Mouse (Mus musculus) heart, adult 9 months (tissue): ENCODE results near the gene Cd3g.
"Not testable (repeated sequence)": the region's sequence is repeated elsewhere in the genome, so short reads cannot be mapped to it uniquely, and the experiment has no call there.

Experiments
- DNase-seq, 2 experiments: peaks; one replicate each; pipeline ENCODE4 v3.0.0; 2022; ENCODE audit warnings: low spot score in 2 of 2

Gene Cd3g

DNA sequence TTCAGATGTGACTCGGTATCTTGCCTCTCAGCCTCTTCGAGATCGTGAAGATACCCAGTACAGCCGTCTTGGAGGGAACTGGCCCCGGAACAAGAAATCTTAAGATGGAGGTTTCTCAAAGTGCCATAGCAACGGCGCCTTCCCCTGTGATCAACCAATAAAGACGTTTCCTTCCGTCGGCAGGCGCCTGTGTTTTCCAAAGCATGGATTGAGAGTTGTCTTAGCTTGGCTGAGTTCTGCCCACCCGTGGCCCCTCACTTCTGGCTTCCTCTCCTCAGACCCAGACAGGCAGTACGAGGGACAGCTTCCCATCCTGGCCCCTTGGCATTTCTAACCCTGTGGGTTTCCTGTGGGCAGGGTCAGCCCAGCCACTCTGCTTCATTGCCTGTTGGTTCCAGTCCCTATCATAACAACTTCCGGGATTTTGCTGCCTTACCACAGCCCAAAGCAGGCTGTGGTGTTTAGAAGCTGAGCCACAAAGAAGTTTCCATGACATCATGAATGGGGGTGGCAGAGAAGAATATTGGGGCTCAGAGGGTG lies 6.1 kb upstream of the Cd3g start:
- peak; percentile 18 to 52 for DNase-seq

DNA sequence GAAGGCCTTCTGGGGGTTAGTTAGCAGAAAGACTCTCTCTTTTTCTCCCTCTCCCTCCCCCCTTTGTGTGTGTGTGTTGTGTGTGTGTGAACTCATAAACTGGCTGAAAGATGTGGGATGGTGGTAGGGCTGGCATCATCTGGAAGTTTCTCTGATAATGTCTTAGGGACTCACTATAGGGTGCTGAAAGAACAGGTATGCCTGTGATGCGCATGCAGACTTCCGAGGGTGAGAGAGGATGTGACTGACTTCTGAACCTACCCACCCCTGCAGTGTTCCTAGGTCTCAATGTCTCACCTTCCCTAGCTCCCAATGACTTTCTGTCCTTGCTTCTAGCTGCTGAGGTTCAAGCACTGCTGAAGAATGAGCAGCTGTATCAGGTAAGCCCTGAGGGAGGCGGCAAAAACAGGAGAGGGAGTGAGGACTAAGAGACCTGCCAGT lies 5.5 kb upstream of the Cd3g start:
- DNase-seq: no peak

DNA sequence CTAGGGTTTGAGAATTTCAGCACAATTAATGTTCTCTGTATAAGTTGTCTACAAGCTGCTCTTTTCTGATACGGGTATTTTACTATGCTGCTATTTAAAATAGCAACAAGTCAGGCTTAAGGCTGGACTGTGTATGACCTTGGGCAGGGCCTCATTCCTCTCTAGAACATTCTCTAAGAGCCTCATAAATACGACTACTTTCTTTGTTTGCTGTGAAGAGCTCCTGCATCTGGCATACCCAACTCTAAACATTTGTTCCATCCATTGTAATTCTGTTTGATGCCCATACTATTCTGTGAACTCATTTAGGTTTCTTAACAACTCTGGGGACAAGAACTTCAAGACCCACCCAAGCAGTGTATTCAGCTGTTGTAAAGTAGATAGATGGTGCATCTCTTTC lies 2.8 kb upstream of the Cd3g start:
- no peak for DNase-seq

DNA sequence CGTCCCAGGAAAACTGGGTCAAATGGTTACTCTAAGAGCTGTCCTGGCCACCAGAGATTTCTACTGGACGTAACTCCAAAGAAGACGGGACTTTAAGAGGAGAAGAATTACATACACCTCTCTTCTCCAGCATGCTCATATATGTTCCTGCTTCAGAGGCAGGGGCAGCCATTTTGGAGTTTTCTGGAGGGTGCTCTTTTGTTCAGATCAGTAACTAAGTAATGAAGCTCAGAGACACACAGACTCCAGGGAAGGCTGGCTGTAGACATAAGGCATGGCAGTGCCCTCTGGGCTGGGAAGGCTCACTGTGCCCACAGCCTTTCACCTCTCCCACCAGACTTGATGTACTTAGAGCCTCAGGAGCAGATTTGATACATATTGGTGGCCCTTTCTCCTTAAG lies 2.3 kb upstream of the Cd3g start:
- DNase-seq: no peak

DNA sequence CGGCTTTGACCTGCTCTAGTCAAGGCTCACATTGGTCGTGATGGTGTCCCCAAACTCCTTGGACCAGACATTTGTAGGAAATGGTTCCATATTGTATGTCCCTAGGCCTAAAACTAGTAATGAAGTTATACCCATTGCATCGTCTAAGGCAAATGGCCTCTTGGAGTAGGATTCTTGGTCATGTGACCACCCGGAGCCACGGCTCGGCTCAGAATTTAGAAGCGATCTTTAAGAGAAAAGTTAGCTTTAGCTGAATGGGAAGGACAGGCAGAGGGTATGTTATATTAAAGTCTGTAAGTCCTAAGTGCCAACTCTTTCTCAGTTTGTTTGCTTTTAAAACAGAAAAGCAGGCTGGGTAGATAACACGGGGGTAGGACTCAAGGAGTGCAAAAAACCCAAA lies 1.9 kb upstream of the Cd3g start:
- no peak for DNase-seq

DNA sequence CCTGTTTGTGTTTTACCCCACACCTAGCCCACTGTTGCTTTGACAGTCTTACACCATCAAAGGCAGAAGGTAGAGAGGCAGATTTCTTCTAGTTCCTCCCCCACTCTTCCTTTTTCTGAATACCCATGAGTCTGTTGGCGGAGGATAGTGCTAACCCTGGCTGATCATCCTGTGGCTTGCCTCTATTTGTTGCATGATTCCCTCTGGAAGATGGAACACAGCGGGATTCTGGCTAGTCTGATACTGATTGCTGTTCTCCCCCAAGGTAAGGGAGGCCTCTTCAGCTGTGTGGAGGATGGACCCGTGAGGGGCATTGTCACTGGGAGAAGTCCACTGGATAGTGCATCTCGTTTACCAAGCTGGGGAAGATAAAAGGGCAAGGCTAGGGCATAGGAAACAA lies 1.4 kb upstream of the Cd3g start, which contains the start of gene Cd3d:
Cd3d (plus strand) TSS at position 111 of the 400 bp plus-strand sequence.
- DNase-seq: no peak

DNA sequence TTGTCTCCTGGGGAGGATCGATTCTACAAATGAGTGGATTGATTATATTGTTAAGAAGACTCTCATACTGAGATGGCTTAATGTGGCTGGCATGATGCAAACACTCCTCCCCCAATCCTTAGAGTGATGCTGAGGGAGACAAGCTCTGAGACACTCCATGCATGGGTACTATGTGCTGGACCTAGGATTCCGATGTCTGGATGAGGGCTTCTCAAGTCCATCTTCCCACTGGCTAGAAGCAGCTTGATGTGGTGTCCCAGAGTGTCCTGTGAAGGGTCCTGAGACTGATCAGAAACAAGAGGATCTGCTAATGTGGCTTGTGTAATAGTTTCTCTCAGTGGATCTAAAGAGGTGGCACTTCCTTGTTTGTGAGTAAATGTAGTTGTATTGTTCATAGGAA lies 873 bp upstream of the Cd3g start:
- no peak for DNase-seq

DNA sequence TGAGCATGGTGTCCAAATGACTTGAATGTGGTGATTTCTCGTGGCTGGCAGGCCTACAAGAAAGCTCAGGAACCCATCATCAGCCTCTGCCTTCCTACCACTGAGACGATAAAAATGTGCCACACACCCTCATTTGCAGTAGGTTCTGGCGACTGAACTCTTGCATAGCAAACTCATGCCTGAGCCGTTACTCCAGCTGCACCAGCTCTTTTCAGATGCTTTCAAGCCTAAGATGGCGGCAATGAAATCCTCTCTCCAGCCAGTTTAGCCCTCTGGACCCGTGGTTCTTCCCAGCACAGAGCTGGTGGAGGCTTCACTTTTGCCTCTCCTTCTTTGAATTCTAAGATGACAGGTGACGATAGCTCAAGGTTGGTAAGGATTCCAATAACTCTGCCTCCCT lies 425 bp downstream of the Cd3g start:
- DNase-seq: no peak

DNA sequence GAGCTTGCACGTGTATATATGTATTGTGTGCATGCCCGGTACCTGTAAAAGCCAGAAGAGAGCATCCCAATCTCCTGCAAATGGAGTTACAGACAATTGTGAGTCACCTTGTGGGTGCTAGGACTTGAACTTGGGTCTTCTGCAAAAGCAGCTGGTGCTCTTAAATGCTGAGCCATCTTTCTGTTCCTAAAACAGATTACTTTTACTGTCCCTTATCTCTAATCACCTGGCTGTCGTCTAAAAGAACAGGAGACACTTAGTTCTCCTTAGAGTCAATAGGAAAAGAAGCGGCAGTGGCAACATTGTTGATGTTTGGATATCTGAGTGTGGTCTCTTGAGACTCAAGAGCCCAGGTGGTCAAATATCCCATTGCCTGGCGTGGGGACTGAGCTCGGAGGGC lies 2.4 kb downstream of the Cd3g start:
- DNase-seq: no peak

DNA sequence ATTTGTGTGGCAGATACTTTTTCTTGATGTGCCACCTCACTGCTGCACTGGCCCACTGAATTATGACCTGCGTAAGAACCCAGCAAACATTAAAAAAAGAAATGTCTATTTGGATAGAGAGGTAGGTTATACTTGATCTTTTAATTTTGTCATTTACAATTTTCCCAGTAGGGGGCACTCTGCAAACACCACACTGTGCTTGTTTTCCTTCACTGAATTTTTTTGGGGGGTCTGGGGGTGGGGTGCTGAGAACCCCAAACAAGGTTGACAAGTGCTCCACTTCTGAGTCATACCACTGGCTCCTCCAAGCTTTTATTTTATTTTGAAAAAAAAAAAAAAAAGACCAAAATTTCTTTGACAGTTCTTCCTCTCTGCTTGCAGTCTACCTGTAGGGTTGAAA lies 10.8 kb downstream of the Cd3g start:
- DNase-seq: no peak

DNA sequence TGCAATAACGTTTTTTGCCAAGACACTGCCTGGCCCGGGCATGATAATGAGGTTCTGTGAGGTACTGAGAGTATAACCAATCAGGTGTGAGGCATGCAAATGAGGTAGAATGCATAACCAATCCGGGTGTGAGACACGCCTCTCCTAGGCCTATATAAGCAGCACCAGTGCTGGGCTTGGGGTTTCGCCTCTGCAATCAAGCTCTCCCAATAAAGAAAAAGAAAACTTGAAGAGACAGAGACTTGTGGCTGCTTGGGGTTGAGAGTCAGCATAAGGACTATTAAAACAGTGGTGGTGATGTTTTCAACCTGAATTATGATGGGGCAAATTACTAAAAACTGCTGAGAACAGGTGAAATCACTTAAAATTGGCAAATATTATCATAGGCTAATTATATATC lies 12.5 kb downstream of the Cd3g start:
- DNase-seq: not testable (repeated sequence)

DNA sequence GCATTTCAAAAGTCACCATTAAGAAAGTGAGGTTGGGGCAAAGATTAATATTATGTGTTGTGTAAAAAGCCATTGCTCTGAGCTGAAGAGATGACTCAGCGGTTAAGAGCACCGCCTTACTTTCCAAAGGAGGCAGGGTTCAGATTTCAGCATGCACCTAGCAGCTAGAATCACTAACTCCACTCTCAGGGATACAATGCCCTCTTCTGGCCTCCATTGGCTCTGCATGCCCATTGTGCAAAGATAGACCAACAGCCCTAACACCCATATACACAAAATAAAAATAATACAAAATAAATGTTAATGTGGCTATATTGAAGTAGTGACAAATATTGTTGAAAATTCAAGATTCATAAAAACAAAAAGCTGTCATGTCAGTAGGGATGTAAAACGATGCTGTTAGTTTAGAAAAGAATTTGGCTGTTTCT lies 13.4 kb downstream of the Cd3g start:
- peak; percentile 64 to 84 for DNase-seq

DNA sequence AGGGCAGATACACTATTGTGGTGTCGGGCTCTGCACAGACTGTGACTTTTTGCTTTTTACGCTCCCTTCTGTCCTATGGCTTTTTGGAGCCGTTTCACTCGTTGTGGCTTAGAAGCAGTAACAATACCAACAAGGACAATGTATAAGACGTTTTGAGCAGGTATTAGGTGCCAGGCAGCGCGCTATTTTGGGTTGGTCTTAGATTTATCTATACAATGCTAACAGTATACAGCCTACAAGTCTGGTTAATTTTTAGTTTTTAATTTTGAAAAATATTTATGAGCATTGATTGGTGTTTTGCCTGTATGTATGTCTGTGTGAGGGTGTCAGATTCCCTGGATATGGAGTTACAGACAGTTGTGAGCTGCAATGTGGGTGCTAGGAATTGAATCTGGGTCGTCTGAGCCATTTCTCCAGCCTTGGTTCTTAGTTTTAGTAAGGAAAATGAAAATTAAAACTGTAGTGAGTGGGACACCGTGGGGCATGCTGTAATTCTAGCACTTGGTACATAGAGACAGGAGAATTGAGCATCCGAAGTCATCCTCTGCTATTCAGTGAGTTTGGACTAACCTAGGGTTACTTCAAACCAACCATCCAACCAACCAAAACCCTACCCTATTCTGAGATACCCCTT lies 14.3 kb downstream of the Cd3g start:
- DNase-seq: no peak

DNA sequence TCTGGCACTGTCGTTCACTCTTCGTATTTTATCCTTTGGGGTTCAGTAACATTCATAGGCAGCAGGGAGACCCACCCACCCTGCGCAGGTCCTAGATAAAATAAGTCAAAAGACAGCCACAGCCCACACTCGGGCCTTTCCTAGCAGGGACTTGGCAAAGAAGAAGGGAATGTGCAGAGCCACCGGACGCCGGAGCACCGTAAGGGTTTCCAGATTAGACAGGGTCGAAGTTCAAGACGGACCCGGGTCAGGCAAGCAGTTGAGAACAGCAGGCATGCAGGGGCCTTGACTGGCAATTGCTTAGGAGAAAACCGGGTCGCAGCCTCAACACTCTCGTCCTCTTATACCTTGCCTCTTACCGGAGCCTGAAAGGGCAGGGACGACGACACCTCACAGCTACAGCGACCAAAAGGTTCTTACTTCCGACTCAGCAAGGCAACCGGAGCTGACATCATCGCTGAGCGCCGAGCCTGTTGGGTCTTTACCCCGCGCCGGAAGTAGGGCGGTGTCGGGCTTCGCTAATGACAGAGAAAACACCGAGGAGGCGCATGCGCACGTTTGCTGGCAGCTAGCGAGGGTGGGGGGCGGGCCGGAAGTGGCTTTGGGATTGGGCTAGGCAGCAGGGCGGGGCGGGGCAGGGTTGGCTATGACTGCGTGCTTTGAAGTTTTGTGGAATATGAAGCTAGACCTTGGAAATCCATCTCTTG lies 15.0 kb downstream of the Cd3g start, which contains the start of gene Ube4a:
Ube4a (minus strand) TSS at position 475 of the 707 bp plus-strand sequence.
- peak; percentile 95 to 98 for DNase-seq

DNA sequence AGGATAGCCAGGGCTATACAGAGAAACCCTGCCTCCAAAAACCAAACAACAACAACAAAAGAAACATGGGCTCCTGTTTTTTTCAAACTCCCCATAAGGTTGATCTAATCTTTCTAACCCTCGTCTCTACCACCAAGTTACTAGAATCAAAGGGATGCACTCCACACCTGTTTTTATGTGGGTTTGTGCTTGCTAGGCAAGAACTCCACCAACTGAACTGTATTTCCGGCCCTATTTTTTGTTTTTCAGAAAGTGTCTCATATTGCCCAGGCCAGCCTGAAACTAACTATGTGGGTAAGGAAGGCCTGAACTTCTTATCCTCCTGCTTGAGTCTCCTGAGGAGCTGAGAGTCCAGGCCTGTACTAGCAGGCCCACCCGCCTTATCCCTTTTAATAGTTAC lies 25.8 kb downstream of the Cd3g start:
- no peak for DNase-seq

DNA sequence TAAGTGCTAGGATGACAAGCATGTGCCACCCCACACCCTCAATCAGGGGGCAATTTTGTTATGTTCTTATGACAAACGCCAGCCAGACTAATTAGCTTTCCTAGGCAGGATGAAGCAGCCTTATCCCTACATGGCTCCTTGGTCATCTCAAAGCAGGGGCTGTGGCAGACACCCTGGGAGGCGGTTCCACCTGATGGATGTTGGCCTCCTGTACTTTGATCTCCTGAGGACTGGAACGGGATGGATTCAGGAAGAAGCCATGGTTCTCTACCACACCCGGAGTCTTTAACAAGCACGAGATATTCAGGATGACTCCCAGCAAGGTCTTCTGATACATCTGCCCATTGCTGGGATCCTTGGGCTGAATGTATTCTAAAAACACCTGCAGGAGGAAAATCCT lies 32.4 kb downstream of the Cd3g start:
- no peak for DNase-seq

DNA sequence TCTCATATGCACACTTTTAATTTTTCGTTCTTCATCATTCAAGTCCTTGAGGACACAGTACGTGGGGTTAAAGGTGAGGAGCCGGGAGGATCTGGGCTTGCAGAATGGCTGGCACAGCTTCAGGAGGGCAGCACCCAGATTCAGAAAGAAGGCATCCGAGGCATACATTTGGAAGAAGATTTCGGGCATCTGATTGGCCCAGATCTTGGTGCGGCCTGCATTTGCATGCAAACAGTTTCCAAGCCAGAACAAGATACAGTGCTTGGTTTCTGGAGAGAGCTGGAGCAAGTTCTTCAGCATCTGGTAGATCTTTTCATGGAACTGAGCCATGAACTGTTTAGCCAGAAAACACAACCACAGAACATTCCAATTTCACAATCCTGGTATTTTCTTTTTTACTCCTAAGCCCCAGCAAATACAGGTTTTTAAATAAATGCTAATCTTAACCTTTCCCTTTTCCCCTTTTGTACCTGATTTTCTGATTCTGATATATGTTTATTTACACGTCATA lies 34.0 kb downstream of the Cd3g start:
- DNase-seq: peak; percentile 20 to 21

DNA sequence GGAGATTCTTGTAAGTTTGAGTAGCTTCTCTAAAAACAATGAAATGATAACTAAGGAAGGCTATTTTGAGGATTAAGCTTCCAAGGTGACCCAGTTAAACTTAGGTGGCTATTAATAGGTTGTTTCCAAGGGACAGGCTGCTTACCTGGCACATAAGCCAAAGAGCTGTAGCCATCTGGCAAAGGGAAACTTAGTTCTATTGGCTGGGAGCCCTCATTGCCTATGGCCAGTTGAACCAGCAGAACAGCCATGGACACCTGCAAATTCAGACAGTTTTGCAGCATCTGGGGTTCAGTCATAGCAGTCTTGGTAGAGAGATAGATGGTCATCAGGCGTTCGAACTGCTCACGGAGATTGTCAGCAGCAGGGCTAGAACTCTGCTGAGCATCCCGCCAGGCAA lies 37.8 kb downstream of the Cd3g start:
- DNase-seq: peak; percentile 57 to 60

DNA sequence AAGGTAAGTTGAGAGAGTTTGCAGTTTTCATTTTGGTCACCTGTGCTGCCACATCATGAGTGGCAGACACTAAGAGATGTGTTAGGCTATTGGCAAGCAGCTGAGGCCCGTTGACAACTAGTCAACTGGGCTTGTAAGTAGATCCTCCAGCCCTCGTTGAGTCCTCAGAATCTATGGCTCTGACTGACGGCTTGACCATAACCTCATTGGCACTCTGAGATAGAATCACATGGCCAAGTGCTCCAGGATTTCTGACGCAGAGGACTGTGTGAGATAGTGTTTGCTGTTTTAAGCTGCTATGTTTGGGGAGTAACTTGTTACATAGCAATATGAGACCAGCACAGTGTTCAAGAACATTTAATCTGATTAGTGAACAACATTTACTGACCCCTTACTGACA lies 38.5 kb downstream of the Cd3g start:
- peak; percentile 39 to 52 for DNase-seq

DNA sequence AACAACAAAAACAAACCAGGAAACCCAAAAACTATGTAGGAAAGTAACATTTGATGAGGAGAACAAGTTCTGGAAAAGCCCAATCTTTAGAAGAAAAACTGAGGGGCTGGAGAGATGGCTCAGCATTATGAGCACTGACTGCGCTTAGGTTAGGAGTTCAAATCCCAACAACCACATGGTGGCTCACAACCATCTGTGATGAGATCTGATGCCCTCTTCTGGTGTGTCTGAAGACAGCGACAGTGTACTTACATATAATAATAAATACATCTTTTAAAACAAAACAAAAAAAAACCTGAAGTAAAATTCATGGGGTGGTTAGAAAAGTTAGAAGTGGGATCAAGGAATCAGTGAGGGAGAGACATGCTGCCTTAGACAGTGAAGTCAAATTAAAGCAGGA lies 58.7 kb downstream of the Cd3g start:
- DNase-seq: no peak

DNA sequence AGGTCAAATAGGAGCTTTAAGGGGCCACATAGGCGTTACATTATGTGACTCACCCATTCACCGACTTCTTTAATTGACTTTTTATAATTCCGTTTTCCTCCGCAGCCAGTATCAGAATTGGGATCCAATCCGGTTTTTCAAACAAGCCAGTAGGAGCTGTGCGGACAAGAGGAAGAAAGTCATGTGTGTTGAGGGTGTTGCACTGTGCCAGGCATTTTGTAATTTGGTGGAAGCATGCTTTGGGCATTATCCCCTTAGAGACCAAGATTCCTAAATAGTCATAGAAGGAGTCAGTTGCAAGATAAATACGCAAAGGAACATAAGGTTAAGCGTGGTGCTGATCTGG lies 59.1 kb downstream of the Cd3g start:
- peak in 1 of 2 experiments; percentile 76 for DNase-seq

DNA sequence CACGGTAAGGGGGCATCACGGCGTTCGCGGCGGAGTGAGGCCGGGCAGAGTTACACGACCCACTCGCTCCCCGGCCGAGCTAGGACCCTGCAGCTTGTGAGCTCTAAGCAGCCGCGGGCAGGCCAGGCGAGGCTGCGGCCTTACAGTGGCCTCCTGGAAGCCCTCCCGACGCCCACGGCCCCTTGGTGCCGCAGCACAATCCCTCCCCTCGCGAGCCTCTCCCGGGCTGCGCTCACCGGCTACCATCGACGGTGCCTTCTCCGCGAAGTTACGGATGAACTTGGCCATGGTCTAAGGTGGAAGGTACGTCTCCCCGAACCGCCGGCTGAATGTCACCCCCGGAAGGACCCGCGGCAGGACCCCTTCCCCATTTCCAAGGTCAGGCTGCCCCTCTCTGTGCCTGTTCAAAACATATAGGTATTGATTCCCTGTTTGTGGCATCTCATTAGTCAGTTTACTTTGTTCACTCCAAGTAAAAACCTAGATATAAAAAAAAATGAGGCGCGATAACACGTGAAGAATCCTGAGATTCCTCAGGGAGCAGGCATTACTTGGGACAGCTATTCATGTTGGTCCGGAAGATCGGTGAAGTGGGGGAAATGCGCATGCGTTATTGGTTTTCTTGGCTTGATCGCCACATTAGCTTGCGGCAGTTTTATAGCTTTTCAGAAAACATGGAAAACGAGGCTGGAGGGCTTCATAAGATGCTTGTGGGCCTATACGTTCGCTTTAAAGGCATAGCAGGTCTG lies 59.7 kb downstream of the Cd3g start, which contains the start of gene Atp5l:
Atp5l (minus strand) TSS at position 369 of the 749 bp plus-strand sequence.
- peak; percentile 81 to 93 for DNase-seq
